Mouse (Mus musculus) forebrain, embryonic 11.5 days (tissue): ENCODE measurements around the gene Mpv17l2. TPM values are rescaled to one million over a fixed set of nuclear protein-coding genes. Genes with fewer than 3 reads are reported as not detected.

Source experiments
- ATAC-seq: fragments of 200-750 bp; cut with Nextera tagmentation; replicated peaks from 2 replicates; pipeline ENCODE4 v1.8.0; 2017; ENCODE audit warnings: moderate TSS enrichment; ENCODE audit not compliant: low FRiP score
- DNase-seq: peaks from one replicate; pipeline ENCODE4 v3.0.0-alpha.2; 2017; ENCODE audit warnings: low spot score
- H3K27ac ChIP-seq: fragments of 300-500 bp; sonication (generic); 2 replicates; pipeline ENCODE4 v1.5.1; 2014; ENCODE audit warnings: low read depth, low read length
- H3K27me3 ChIP-seq: fragments of 300-500 bp; sonication (generic); 2 replicates; pipeline ENCODE4 v1.6.1; 2014; ENCODE audit warnings: mild to moderate bottlenecking, low read length, mixed read lengths; ENCODE audit not compliant: control insufficient read depth, insufficient read depth
- H3K36me3 ChIP-seq: fragments of 300-500 bp; sonication (generic); 2 replicates; pipeline ENCODE4 v1.6.1; 2014; ENCODE audit warnings: mild to moderate bottlenecking, low read length, moderate library complexity, mixed read lengths; ENCODE audit not compliant: control insufficient read depth, insufficient read depth
- H3K4me1 ChIP-seq: fragments of 300-500 bp; sonication (generic); replicated peaks from 2 replicates; pipeline ENCODE4 v1.6.1; 2014; ENCODE audit warnings: low read length, mixed read lengths; ENCODE audit not compliant: control insufficient read depth, insufficient read depth
- H3K4me2 ChIP-seq: fragments of 300-500 bp; sonication (generic); 2 replicates; pipeline ENCODE4 v1.6.1; 2014; ENCODE audit warnings: low read depth, mild to moderate bottlenecking, low read length, moderate library complexity, mixed read lengths; ENCODE audit not compliant: severe bottlenecking
- H3K4me3 ChIP-seq: fragments of 300-500 bp; sonication (generic); 2 replicates; pipeline ENCODE4 v1.5.1; 2014; ENCODE audit warnings: low read depth, low read length
- H3K9ac ChIP-seq: fragments of 300-500 bp; sonication (generic); 2 replicates; pipeline ENCODE4 v1.6.1; 2014; ENCODE audit warnings: low read length
- H3K9me3 ChIP-seq: fragments of 300-500 bp; sonication (generic); 2 replicates; pipeline ENCODE4 v1.6.1; 2016; ENCODE audit warnings: low read length, mixed read lengths; ENCODE audit not compliant: control insufficient read depth
- WGBS: fragments of 180-500 bp; shearing (Covaris S2); extraction: QIAGEN DNeasy Blood & Tissue Kit; methylation state at CpG from one replicate; pipeline ENCODE4 v1.1.7; 2014; 5-methylcytosine and 5-hydroxymethylcytosine counted together
- polyA plus RNA-seq: library from polyadenylated mRNA; unstranded; fragments of >200 nt; fragmentation: Nextera tagmentation; extraction: Ambion mirVana; gene quantifications from 2 replicates; pipeline ENCODE4 v1.2.1, GENCODE M21; 2014

Mpv17l2 gene
- polyA plus RNA-seq, 1 experiment from 2014 or later: 31.0 TPM

GRCm38 (mm10) chr8:70720739-70721138, 40.0 kb downstream of the Mpv17l2 start:
- Histone ChIP-seq H3K9ac (no peak overlapping the region), H3K4me2 (no peak overlapping the region), H3K4me1 (no peaks in the 10 kb centered on the region), H3K4me3 (no peak overlapping the region), H3K36me3 (no peaks in the 10 kb centered on the region), H3K9me3 (no peaks in the 10 kb centered on the region), H3K27me3 (no peaks in the 10 kb centered on the region), H3K27ac (no peak overlapping the region)
- ATAC-seq (peak; percentile 69; the same call in 1 of the 2 replicates), DNase-seq (peak; percentile 87)
- 8% methylated on average over 3 of the region's 3 CpGs for WGBS

GRCm38 (mm10) chr8:70719796-70720270, 40.9 kb downstream of the Mpv17l2 start:
- WGBS: 76% methylated on average over 9 of the region's 9 CpGs
- no peak for ATAC-seq

GRCm38 (mm10) chr8:70718297-70718696, 42.4 kb downstream of the Mpv17l2 start, which contains the start of gene Gm3336:
Gm3336 (plus strand) TSS chr8:70718543.
- Histone ChIP-seq H3K4me1 (no peaks in the 10 kb centered on the region), H3K4me3 (no peak within 1 kb of the TSS), H3K9ac (no peak within 1 kb of the TSS; the same call in 1 of the 2 replicates), H3K36me3 (no peaks in the 10 kb centered on the region), H3K9me3 (no peaks in the 10 kb centered on the region), H3K4me2 (no peak within 1 kb of the TSS), H3K27me3 (no peaks in the 10 kb centered on the region), H3K27ac (no peak within 1 kb of the TSS)
- 1% methylated on average over 19 of the region's 19 CpGs for WGBS
- ATAC-seq: peak; percentile 45; the same call in 1 of the 2 replicates
- peak; percentile 80 for DNase-seq

More at GRCm38 (mm10) chr8:70719796-70720270, 40.9 kb downstream of the Mpv17l2 start:
- Histone ChIP-seq H3K9ac (no peak overlapping the region), H3K9me3 (no peaks in the 10 kb centered on the region), H3K4me2 (no peak overlapping the region), H3K36me3 (no peaks in the 10 kb centered on the region), H3K27me3 (no peaks in the 10 kb centered on the region), H3K4me3 (no peak overlapping the region), H3K4me1 (no peaks in the 10 kb centered on the region), H3K27ac (no peak overlapping the region)
- DNase-seq: no peak

DNA sequence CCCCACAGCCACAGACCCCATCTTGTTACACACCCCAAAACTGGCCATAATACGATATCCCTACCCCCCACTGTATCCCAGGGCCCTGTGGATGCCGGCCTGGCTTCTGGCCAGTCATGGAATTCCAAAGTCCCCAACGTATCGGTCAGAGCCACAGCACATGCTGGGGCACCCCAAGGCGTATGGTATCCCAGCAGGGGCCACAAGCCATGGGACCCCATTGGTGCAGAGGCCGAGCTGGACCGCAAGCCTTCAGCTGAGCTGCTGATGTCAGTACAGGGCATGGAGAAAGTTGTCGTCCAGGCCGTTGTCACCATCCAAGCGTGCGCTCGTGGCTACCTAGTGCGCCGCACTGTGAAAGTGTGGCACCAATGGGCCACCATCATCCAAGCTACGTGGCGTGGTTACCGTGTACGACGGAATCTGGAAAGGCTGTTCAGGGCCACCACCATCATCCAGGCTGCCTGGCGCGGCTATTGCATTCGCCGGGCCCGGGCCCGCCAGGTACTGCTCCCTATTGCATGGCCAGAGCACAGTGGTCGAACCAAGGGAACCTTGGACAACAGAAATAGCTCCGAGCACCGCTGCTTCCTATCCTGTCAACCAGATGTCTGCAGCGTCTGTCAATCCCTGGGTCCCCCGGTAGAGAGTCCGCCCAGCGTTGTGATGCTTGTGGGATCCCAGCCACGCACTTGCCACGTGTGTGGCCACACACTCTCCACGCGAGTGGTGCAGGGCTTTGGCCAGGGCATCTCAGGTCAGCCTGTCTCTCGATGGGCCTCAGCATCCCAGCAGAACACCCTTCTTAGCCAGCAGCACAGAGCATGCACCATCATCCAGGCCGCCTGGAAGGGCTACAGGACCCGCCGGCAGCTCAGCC, 44.0 kb downstream of the Mpv17l2 start:
- Histone ChIP-seq H3K4me2 (no peak overlapping the region), H3K4me3 (no peak overlapping the region), H3K27me3 (no peaks in the 10 kb centered on the region), H3K9me3 (no peaks in the 10 kb centered on the region), H3K27ac (no peak overlapping the region), H3K36me3 (no peaks in the 10 kb centered on the region), H3K9ac (no peak overlapping the region), H3K4me1 (no peaks in the 10 kb centered on the region)
- WGBS: 87% methylated on average over 40 of the region's 40 CpGs
- ATAC-seq (no peak), DNase-seq (no peak)

- Histone ChIP-seq H3K4me1 (no peaks in the 10 kb centered on the region), H3K27ac (no peak overlapping the region), H3K4me2 (no peak overlapping the region), H3K9ac (no peak overlapping the region), H3K4me3 (no peak overlapping the region), H3K36me3 (no peaks in the 10 kb centered on the region), H3K27me3 (no peaks in the 10 kb centered on the region), H3K9me3 (no peaks in the 10 kb centered on the region)
- ATAC-seq (no peak), DNase-seq (no peak)
- 60% methylated on average over 2 of the region's 2 CpGs for WGBS
Observed at GRCm38 (mm10) chr8:70715086-70715485, 45.7 kb downstream of the Mpv17l2 start.

DNA sequence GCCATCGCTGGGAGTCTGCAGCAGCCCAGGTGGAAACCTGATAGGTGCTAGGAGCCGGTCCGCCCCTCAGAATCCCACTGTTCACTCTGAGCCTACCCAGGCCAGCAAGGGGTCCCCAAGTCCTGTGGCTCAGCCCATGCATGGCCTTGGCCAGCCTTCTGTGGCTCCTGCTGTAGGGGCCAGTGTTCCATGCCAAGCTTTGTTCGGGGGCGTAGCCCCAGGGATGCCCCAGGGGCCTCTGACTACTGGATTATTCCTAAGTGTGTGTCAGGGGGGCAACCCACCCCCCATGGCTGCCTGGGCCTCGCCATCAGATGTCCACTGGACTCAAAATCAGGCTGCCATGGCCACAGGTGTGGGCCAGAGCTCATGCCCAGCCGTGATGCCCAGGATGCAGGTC, 46.8 kb downstream of the Mpv17l2 start:
- ATAC-seq (no peak), DNase-seq (no peak)
- no peaks in the 10 kb centered on the region for H3K36me3 ChIP-seq
- no peaks in the 10 kb centered on the region for H3K27me3 ChIP-seq
- WGBS: 81% methylated on average over 7 of the region's 7 CpGs
- no peak overlapping the region for H3K4me2 ChIP-seq
- H3K4me1 ChIP-seq: no peaks in the 10 kb centered on the region
- no peak overlapping the region for H3K27ac ChIP-seq
- no peak overlapping the region for H3K9ac ChIP-seq
- no peaks in the 10 kb centered on the region for H3K9me3 ChIP-seq
- no peak overlapping the region for H3K4me3 ChIP-seq

DNA sequence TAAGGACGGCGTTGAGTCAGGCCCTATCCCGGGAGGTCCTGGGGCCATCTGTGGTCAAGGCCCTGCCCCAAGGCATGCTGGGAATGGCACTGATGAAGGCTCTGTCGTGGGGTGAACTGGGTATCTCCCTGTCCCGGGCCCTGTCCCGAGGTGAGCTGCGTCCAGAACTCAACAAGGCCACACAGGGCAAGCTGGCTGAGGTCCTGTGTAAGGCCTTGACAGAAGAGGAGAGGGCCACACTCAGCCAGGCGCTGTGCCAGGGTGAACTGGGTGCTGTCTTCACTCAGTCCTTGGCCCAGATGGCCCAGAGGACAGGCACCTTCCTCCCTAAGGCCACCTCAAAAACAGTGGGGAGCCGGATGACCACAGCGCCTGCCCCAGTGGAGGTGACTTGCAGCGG, 49.7 kb downstream of the Mpv17l2 start:
- Histone ChIP-seq H3K36me3 (no peaks in the 10 kb centered on the region), H3K4me2 (no peak overlapping the region), H3K9me3 (no peaks in the 10 kb centered on the region), H3K4me1 (no peaks in the 10 kb centered on the region), H3K27me3 (no peaks in the 10 kb centered on the region), H3K27ac (no peak overlapping the region), H3K4me3 (no peak overlapping the region), H3K9ac (no peak overlapping the region)
- 87% methylated on average over 11 of the region's 11 CpGs for WGBS
- ATAC-seq (no peak), DNase-seq (no peak)

- no peak overlapping the region for H3K27ac ChIP-seq
- ATAC-seq (no peak), DNase-seq (no peak)
- no peaks in the 10 kb centered on the region for H3K36me3 ChIP-seq
- H3K27me3 ChIP-seq: no peaks in the 10 kb centered on the region
- WGBS: 96% methylated on average over 1 of the region's 1 CpGs
- H3K4me2 ChIP-seq: no peak overlapping the region
- H3K4me3 ChIP-seq: no peak overlapping the region
- no peaks in the 10 kb centered on the region for H3K4me1 ChIP-seq
- H3K9ac ChIP-seq: no peak overlapping the region
- H3K9me3 ChIP-seq: no peaks in the 10 kb centered on the region
Observed at GRCm38 (mm10) chr8:70710296-70710695, 50.5 kb downstream of the Mpv17l2 start.
